Mouse (Mus musculus) liver, embryonic 11.5 days (tissue): ENCODE measurements around the gene Bola1. TPM values are rescaled to one million over a fixed set of nuclear protein-coding genes. Genes with fewer than 3 reads are reported as not detected.
"Not testable (repeated sequence)": the region's sequence is repeated elsewhere in the genome, so short reads cannot be mapped to it uniquely, and the experiment has no call there.

Experiments
- ATAC-seq: fragments of 200-750 bp; cut with Nextera tagmentation; replicated peaks from 2 replicates; pipeline ENCODE4 v1.8.0; 2017; ENCODE audit warnings: moderate number of reproducible peaks, mild to moderate bottlenecking, moderate TSS enrichment, moderate library complexity; ENCODE audit not compliant: low FRiP score
- DNase-seq: peaks from one replicate; pipeline ENCODE4 v3.0.0-alpha.2; 2017; ENCODE audit warnings: low spot score
- H3K27ac ChIP-seq: fragments of 300-500 bp; sonication (generic); 2 replicates; pipeline ENCODE4 v1.5.1; 2014; ENCODE audit warnings: mild to moderate bottlenecking, low read depth, low read length, control low read depth
- H3K27me3 ChIP-seq: fragments of 300-500 bp; sonication (generic); replicated peaks from 2 replicates; pipeline ENCODE4 v1.6.1; 2014; ENCODE audit warnings: low read length, mixed read lengths; ENCODE audit not compliant: control insufficient read depth, insufficient read depth
- H3K36me3 ChIP-seq: fragments of 300-500 bp; sonication (generic); 2 replicates; pipeline ENCODE4 v1.6.1; 2014; ENCODE audit warnings: mild to moderate bottlenecking, low read length, moderate library complexity, mixed read lengths; ENCODE audit not compliant: control insufficient read depth, insufficient read depth
- H3K4me1 ChIP-seq: fragments of 300-500 bp; sonication (generic); replicated peaks from 2 replicates; pipeline ENCODE4 v1.6.1; 2014; ENCODE audit warnings: low read length, mixed read lengths; ENCODE audit not compliant: control insufficient read depth, insufficient read depth
- H3K4me2 ChIP-seq: fragments of 300-500 bp; sonication (generic); 2 replicates; pipeline ENCODE4 v1.6.1; 2014; ENCODE audit warnings: mild to moderate bottlenecking, control low read depth, moderate library complexity
- H3K4me3 ChIP-seq: fragments of 300-500 bp; sonication (generic); 2 replicates; pipeline ENCODE4 v1.5.1; 2014; ENCODE audit warnings: low read depth, low read length, control low read depth
- H3K9ac ChIP-seq: fragments of 300-500 bp; sonication (generic); 2 replicates; pipeline ENCODE4 v1.6.1; 2014; ENCODE audit warnings: low read depth, low read length, control low read depth
- H3K9me3 ChIP-seq: fragments of 300-500 bp; sonication (generic); 2 replicates; pipeline ENCODE4 v1.6.1; 2016; ENCODE audit warnings: low read length, inconsistent platforms, mixed read lengths; ENCODE audit not compliant: control insufficient read depth
- WGBS: fragments of 180-500 bp; shearing (Covaris S2); extraction: QIAGEN DNeasy Blood & Tissue Kit; methylation state at CpG from one replicate; pipeline ENCODE4 v1.1.7; 2014; 5-methylcytosine and 5-hydroxymethylcytosine counted together
- polyA plus RNA-seq: library from polyadenylated mRNA; unstranded; fragments of >200 nt; fragmentation: Nextera tagmentation; extraction: Ambion mirVana; gene quantifications from 2 replicates; pipeline ENCODE4 v1.2.1, GENCODE M21; 2014

The Bola1 gene
- polyA plus RNA-seq, 1 experiment from 2014 or later, result 98.8 TPM

GRCm38 (mm10) chr3:96181510-96182381 is 37.8 kb downstream of the Bola1 start:
- H3K27me3 ChIP-seq, result no peaks in the 10 kb centered on the region; the same call in 1 of the 2 replicates
- H3K27ac ChIP-seq, result no peak overlapping the region
- DNase-seq (no peak), ATAC-seq (0 out of 2 replicates have a peak, but pooled peaks have one; percentile 10)
- no peak overlapping the region for H3K9ac ChIP-seq
- peaks cover 5% of the 10 kb centered on the region for H3K36me3 ChIP-seq
- no peaks in the 10 kb centered on the region for H3K9me3 ChIP-seq
- peak overlapping the region; percentile 86 for H3K4me2 ChIP-seq
- peak overlapping the region; percentile 56 for H3K4me3 ChIP-seq
- 33% methylated on average over 12 of the region's 12 CpGs for WGBS
- H3K4me1 ChIP-seq, result peaks cover 19% of the 10 kb centered on the region

GRCm38 (mm10) chr3:96180727-96181477 is 38.6 kb downstream of the Bola1 start, which contains the start of gene Sv2a:
Gene Sv2a (plus strand): TSS chr3:96181151.
- Histone ChIP-seq H3K4me3 (peak within 1 kb of the TSS; percentile 56), H3K27ac (no peak within 1 kb of the TSS), H3K36me3 (peaks cover 13% of the 10 kb centered on the region), H3K4me1 (peaks cover 19% of the 10 kb centered on the region), H3K4me2 (peak within 1 kb of the TSS; percentile 86), H3K9ac (peak within 1 kb of the TSS; percentile 54), H3K9me3 (no peaks in the 10 kb centered on the region), H3K27me3 (no peaks in the 10 kb centered on the region; the same call in 1 of the 2 replicates)
- ATAC-seq, result 0 out of 2 replicates have a peak, but pooled peaks have one; percentile 46
- WGBS, result under 1% methylated on average over 19 of the region's 23 CpGs
- peak; percentile 61 for DNase-seq

- ATAC-seq (no peak), DNase-seq (no peak)
- Histone ChIP-seq H3K4me1 (peaks cover 22% of the 10 kb centered on the region), H3K4me3 (no peak overlapping the region), H3K4me2 (no peak overlapping the region), H3K9me3 (no peaks in the 10 kb centered on the region), H3K27me3 (no peaks in the 10 kb centered on the region), H3K9ac (no peak overlapping the region), H3K27ac (no peak overlapping the region), H3K36me3 (peaks cover 21% of the 10 kb centered on the region)
- 70% methylated on average over 4 of the region's 4 CpGs for WGBS
Measured at GRCm38 (mm10) chr3:96179531-96179930, 40.0 kb downstream of the Bola1 start.

GRCm38 (mm10) chr3:96178902-96179301 is 40.6 kb downstream of the Bola1 start:
- 77% methylated on average over 2 of the region's 2 CpGs for WGBS
- Histone ChIP-seq H3K36me3 (peaks cover 28% of the 10 kb centered on the region), H3K4me2 (no peak overlapping the region), H3K9me3 (no peaks in the 10 kb centered on the region), H3K27ac (no peak overlapping the region), H3K27me3 (no peaks in the 10 kb centered on the region), H3K9ac (no peak overlapping the region), H3K4me1 (peaks cover 28% of the 10 kb centered on the region), H3K4me3 (no peak overlapping the region)
- no peak for ATAC-seq
- no peak for DNase-seq

GRCm38 (mm10) chr3:96178427-96178826 is 41.1 kb downstream of the Bola1 start:
- no peaks in the 10 kb centered on the region for H3K9me3 ChIP-seq
- peaks cover 29% of the 10 kb centered on the region for H3K36me3 ChIP-seq
- H3K27me3 ChIP-seq, result no peaks in the 10 kb centered on the region
- no peak overlapping the region for H3K4me2 ChIP-seq
- WGBS, result 90% methylated on average over 4 of the region's 4 CpGs
- H3K27ac ChIP-seq, result no peak overlapping the region
- no peak overlapping the region for H3K9ac ChIP-seq
- peaks cover 31% of the 10 kb centered on the region for H3K4me1 ChIP-seq
- no peak overlapping the region for H3K4me3 ChIP-seq
- no peak for ATAC-seq
- DNase-seq, result no peak

GRCm38 (mm10) chr3:96175251-96175650 is 44.3 kb downstream of the Bola1 start:
- Histone ChIP-seq H3K27ac (no peak overlapping the region), H3K4me3 (no peak overlapping the region), H3K4me2 (no peak overlapping the region), H3K36me3 (peaks cover 29% of the 10 kb centered on the region), H3K4me1 (peaks cover 19% of the 10 kb centered on the region), H3K27me3 (no peaks in the 10 kb centered on the region), H3K9me3 (no peaks in the 10 kb centered on the region), H3K9ac (no peak overlapping the region)
- WGBS, result 87% methylated on average over 6 of the region's 6 CpGs
- DNase-seq (no peak), ATAC-seq (no peak)

GRCm38 (mm10) chr3:96174042-96174441 is 45.5 kb downstream of the Bola1 start:
- not testable (repeated sequence) for H3K27me3 ChIP-seq, H3K27ac ChIP-seq, DNase-seq, ATAC-seq, H3K9me3 ChIP-seq
- Histone ChIP-seq H3K4me3 (peak overlapping the region; percentile 34), H3K36me3 (peaks cover 29% of the 10 kb centered on the region), H3K4me2 (peak overlapping the region; percentile 95), H3K9ac (0 out of 2 replicates have a peak overlapping the region, but pooled peaks have one; percentile 13), H3K4me1 (peaks cover 19% of the 10 kb centered on the region)
- 83% methylated on average over 4 of the region's 4 CpGs for WGBS

GRCm38 (mm10) chr3:96173185-96173584 is 46.3 kb downstream of the Bola1 start:
- peak overlapping the region; percentile 87 for H3K4me3 ChIP-seq
- ATAC-seq (no peak), DNase-seq (no peak)
- H3K9ac ChIP-seq, result peak overlapping the region; percentile 96
- peaks cover 33% of the 10 kb centered on the region for H3K36me3 ChIP-seq
- H3K9me3 ChIP-seq, result no peaks in the 10 kb centered on the region
- peak overlapping the region; percentile 95; the same call in 1 of the 2 replicates for H3K27ac ChIP-seq
- peak overlapping the region; percentile 95 for H3K4me2 ChIP-seq
- WGBS, result 32% methylated on average over 7 of the region's 7 CpGs
- no peaks in the 10 kb centered on the region for H3K27me3 ChIP-seq
- H3K4me1 ChIP-seq, result peaks cover 19% of the 10 kb centered on the region
